Mouse (Mus musculus) kidney, embryonic 15.5 days (tissue): ENCODE results near the gene Lcat. TPM values are rescaled to one million over a fixed set of nuclear protein-coding genes. Genes with fewer than 3 reads are reported as not detected.
A peak's percentile ranks its signal among the peaks of the same experiment; 100 is the strongest.

ENCODE experiments used
- ATAC-seq: fragments of 200-750 bp; cut with Nextera tagmentation; replicated peaks from 2 replicates; pipeline ENCODE4 v1.8.0; 2017; ENCODE audit warnings: moderate TSS enrichment; ENCODE audit not compliant: low FRiP score
- H3K27ac ChIP-seq: fragments of 300-500 bp; sonication (generic); 2 replicates; pipeline ENCODE4 v1.5.1; 2015; ENCODE audit warnings: mild to moderate bottlenecking, inconsistent platforms
- H3K27me3 ChIP-seq: fragments of 300-500 bp; sonication (generic); 2 replicates; pipeline ENCODE4 v1.6.1; 2015; ENCODE audit warnings: inconsistent platforms
- H3K36me3 ChIP-seq: fragments of 300-500 bp; sonication (generic); 2 replicates; pipeline ENCODE4 v1.6.1; 2015; ENCODE audit warnings: inconsistent platforms
- H3K4me1 ChIP-seq: fragments of 300-500 bp; sonication (generic); 2 replicates; pipeline ENCODE4 v1.6.1; 2015; ENCODE audit warnings: inconsistent platforms
- H3K4me2 ChIP-seq: fragments of 300-500 bp; sonication (generic); 2 replicates; pipeline ENCODE4 v1.6.1; 2015; ENCODE audit warnings: moderate library complexity, mild to moderate bottlenecking, inconsistent platforms
- H3K4me3 ChIP-seq: fragments of 300-500 bp; sonication (generic); replicated peaks from 2 replicates; pipeline ENCODE4 v1.5.1; 2015; ENCODE audit warnings: mild to moderate bottlenecking, inconsistent platforms
- H3K9ac ChIP-seq: fragments of 300-500 bp; sonication (generic); 2 replicates; pipeline ENCODE4 v1.6.1; 2015; ENCODE audit warnings: mild to moderate bottlenecking, inconsistent platforms
- H3K9me3 ChIP-seq: fragments of 300-500 bp; sonication (generic); replicated peaks from 2 replicates; pipeline ENCODE4 v1.6.1; 2016; ENCODE audit warnings: inconsistent platforms
- WGBS: fragments of 180-500 bp; shearing (Covaris S2); methylation state at CpG from one replicate; pipeline ENCODE4 v1.1.7; 2015; ENCODE audit warnings: mixed read lengths; 5-methylcytosine and 5-hydroxymethylcytosine counted together
- polyA plus RNA-seq: library from polyadenylated mRNA; unstranded; fragments of >200 nt; fragmentation: Nextera tagmentation; extraction: Ambion mirVana; gene quantifications from 2 replicates; pipeline ENCODE4 v1.2.1, GENCODE M21; 2015

Gene Lcat
- polyA plus RNA-seq, 1 experiment from 2014 or later: 2.8 TPM

GRCm38 (mm10) chr8:105938306-105938669 lies 4.9 kb downstream of the Lcat start, which contains the start of gene Psmb10:
Gene Psmb10, minus strand, starts transcription at chr8:105938444.
- WGBS: 14% methylated on average over 4 of the region's 4 CpGs
- no peaks in the 10 kb centered on the region for H3K9me3 ChIP-seq
- peak within 1 kb of the TSS; percentile 91 for H3K27ac ChIP-seq
- H3K4me1 ChIP-seq: peaks cover 22% of the 10 kb centered on the region
- no peaks in the 10 kb centered on the region for H3K27me3 ChIP-seq
- peak within 1 kb of the TSS; percentile 68 for H3K9ac ChIP-seq
- H3K36me3 ChIP-seq: peaks cover 15% of the 10 kb centered on the region
- ATAC-seq: no peak
- H3K4me3 ChIP-seq: peak within 1 kb of the TSS; percentile 92
- H3K4me2 ChIP-seq: peak within 1 kb of the TSS; percentile 97

- peaks cover 22% of the 10 kb centered on the region for H3K4me1 ChIP-seq
- no peaks in the 10 kb centered on the region for H3K9me3 ChIP-seq
- H3K4me3 ChIP-seq: peak overlapping the region; percentile 92
- H3K4me2 ChIP-seq: peak overlapping the region; percentile 97
- no peak; the same call in none of the 2 replicates for ATAC-seq
- WGBS: under 1% methylated on average over 33 of the region's 33 CpGs
- H3K9ac ChIP-seq: peak overlapping the region; percentile 68
- no peaks in the 10 kb centered on the region for H3K27me3 ChIP-seq
- H3K36me3 ChIP-seq: peaks cover 17% of the 10 kb centered on the region
- peak overlapping the region; percentile 91 for H3K27ac ChIP-seq
These were observed 5.5 kb downstream of the Lcat start for GRCm38 (mm10) chr8:105937496-105938305.

DNA sequence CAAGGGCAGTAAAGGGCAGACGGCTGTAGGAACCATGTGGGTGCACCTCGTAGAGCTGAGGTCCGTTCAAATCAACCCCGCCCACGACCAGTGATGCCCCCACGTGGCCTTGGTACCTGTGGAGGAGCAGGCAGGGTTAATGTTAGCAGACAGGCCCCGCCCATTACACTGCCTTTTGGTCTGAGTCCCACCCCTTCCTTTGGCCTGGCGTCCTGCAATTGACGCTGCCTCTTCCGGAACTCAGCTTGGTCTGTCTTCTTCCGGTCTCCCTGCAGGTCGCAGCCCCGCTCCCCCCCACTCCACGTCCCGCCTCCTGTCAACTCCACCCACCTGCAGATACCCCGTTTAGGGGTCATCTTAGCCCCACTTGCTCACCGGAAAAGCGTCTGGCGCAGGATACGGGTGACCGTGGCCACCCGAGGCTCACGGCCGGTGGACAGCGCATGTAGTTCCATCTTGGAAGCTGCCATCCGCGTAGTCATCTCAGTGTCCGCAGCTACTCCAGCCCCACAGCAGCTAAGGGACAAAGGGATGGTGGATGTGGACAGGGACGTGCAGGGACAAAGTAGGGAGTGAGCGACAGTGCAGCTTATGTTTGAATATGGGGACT lies 6.2 kb downstream of the Lcat start:
- Histone ChIP-seq H3K27me3 (no peaks in the 10 kb centered on the region), H3K27ac (peak overlapping the region; percentile 91), H3K36me3 (peaks cover 23% of the 10 kb centered on the region), H3K4me1 (peaks cover 22% of the 10 kb centered on the region), H3K4me2 (peak overlapping the region; percentile 97), H3K4me3 (peak overlapping the region; percentile 92), H3K9me3 (no peaks in the 10 kb centered on the region), H3K9ac (peak overlapping the region; percentile 68)
- under 1% methylated on average over 30 of the region's 30 CpGs for WGBS
- ATAC-seq: peak; percentile 92

DNA sequence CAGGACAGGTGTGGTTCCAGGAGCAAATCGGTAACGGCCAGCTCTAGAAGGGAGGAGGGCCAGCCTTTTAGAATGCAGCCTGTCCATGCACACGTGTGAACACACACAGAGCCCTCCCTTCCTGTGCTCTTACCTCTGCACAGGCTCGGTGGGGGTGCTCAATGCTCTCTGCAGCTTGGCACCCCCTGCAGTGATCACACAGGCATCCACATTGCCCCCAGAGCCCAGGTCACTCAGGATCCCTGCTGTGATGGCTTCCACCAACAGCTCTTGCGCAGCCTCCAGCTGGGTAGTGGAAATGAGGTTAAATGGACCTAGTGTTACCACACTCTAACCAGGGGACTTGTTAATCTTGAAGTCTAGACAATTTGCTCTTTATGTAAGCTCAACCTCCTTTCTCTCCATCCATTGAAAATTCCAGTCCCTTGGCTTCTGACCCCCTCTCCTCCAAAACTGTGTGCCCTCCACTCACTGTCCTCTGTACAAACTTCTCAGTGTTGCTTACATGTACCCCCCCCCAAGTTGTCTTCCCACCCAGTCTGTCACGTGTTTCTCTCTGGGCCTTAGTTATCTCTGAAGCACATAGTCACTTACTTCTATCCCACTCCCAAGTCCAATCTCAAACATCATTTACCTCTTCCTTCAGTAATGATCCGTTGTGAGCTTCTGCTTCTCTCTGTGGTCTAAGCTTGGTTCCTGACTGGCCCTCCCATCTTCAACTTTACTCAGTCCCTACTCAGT lies 7.1 kb downstream of the Lcat start:
- H3K4me3 ChIP-seq: peak overlapping the region; percentile 92
- H3K36me3 ChIP-seq: peaks cover 26% of the 10 kb centered on the region
- 28% methylated on average over 7 of the region's 7 CpGs for WGBS
- H3K27ac ChIP-seq: peak overlapping the region; percentile 91
- H3K27me3 ChIP-seq: no peaks in the 10 kb centered on the region
- no peak for ATAC-seq
- H3K9me3 ChIP-seq: no peaks in the 10 kb centered on the region
- peaks cover 22% of the 10 kb centered on the region for H3K4me1 ChIP-seq
- H3K4me2 ChIP-seq: peak overlapping the region; percentile 97
- peak overlapping the region; percentile 68 for H3K9ac ChIP-seq

GRCm38 (mm10) chr8:105935105-105935504 lies 8.1 kb downstream of the Lcat start:
- Histone ChIP-seq H3K9ac (no peak overlapping the region), H3K4me1 (peaks cover 22% of the 10 kb centered on the region), H3K27me3 (no peaks in the 10 kb centered on the region), H3K36me3 (peaks cover 30% of the 10 kb centered on the region), H3K9me3 (no peaks in the 10 kb centered on the region), H3K4me3 (no peak overlapping the region), H3K27ac (no peak overlapping the region), H3K4me2 (no peak overlapping the region)
- 83% methylated on average over 6 of the region's 6 CpGs for WGBS
- no peak for ATAC-seq

- ATAC-seq: no peak
- no peaks in the 10 kb centered on the region for H3K9me3 ChIP-seq
- H3K27me3 ChIP-seq: no peaks in the 10 kb centered on the region
- H3K4me2 ChIP-seq: no peak within 1 kb of the TSS
- no peak within 1 kb of the TSS for H3K9ac ChIP-seq
- H3K36me3 ChIP-seq: peaks cover 39% of the 10 kb centered on the region
- H3K4me3 ChIP-seq: no peak within 1 kb of the TSS
- 97% methylated on average over 2 of the region's 2 CpGs for WGBS
- no peak within 1 kb of the TSS for H3K27ac ChIP-seq
- H3K4me1 ChIP-seq: peaks cover 22% of the 10 kb centered on the region
These were observed 9.4 kb downstream of the Lcat start, which contains the start of gene Ctrl for GRCm38 (mm10) chr8:105933762-105934161. Gene Ctrl, minus strand, starts transcription at chr8:105933862.

DNA sequence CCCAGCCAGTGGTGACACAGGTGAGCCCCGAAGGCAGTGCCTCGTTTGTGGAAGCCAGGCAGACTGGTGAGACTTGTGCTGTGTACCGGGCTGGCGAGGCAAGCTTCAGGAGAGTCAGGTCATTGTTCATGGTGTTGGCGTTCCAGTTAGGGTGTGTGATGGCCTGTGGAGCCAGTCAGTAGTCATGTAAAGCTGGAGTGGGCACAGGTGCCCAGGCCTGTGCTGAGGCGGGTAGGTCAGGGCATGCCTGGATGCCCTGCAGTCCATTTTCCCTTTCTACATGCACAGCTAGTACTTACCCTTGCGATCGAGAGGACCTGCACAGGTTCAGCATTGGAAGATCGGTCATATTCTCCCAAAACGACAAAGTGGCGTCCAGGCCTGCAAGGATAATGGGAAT lies 10.7 kb downstream of the Lcat start:
- 88% methylated on average over 11 of the region's 11 CpGs for WGBS

DNA sequence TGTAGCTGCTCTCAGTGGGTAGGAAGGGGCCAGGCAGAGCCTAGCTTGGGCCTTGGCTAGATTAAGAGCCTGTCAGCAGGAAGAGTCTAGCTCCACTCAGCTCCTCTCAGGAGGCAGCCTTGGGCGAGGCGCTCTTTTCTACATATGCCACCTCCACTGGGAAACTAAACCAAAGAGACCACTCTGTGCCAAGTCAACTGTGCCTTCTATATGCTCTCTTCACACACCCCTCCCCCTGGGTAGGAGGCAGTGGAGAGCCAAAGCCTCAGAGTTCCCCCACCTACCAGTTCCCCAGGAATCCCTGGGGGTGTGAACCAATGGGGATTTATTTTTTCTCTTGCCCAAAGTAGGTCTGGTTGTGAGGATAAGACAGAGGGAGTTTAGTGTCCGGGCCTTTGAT lies 11.9 kb downstream of the Lcat start:
- Histone ChIP-seq H3K4me3 (no peak overlapping the region), H3K9ac (no peak overlapping the region), H3K4me1 (peaks cover 7% of the 10 kb centered on the region), H3K27ac (no peak overlapping the region), H3K27me3 (no peaks in the 10 kb centered on the region), H3K36me3 (peaks cover 48% of the 10 kb centered on the region), H3K4me2 (no peak overlapping the region), H3K9me3 (no peaks in the 10 kb centered on the region)
- 93% methylated on average over 3 of the region's 3 CpGs for WGBS
- no peak for ATAC-seq

More for the DNA sequence above, 10.7 kb downstream of the Lcat start:
- no peak overlapping the region for H3K4me3 ChIP-seq
- H3K36me3 ChIP-seq: peaks cover 41% of the 10 kb centered on the region
- H3K27ac ChIP-seq: no peak overlapping the region
- H3K4me2 ChIP-seq: no peak overlapping the region
- no peaks in the 10 kb centered on the region for H3K27me3 ChIP-seq
- no peaks in the 10 kb centered on the region for H3K9me3 ChIP-seq
- ATAC-seq: no peak
- H3K9ac ChIP-seq: no peak overlapping the region
- H3K4me1 ChIP-seq: peaks cover 12% of the 10 kb centered on the region

DNA sequence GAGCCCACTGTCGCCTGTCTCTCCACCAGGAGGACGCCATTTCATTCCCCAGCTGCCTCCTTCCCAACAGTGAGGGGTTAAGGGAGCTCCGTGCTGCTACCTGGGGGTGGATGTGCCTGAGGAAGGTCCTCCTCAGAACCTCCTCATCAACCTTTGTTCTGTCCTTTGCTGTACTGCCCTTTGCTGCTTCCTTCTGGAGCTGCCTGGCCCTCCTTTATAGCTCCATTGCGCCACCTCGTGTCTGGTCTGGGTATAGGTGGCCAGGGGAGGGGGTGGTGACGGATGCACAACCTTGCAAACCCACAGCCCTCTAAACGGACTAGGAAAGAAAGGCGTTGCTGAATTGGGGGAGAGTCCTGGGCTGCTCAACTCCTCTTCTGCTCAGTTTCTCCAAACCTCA lies 12.6 kb downstream of the Lcat start:
- H3K27ac ChIP-seq: no peak overlapping the region
- 25% methylated on average over 8 of the region's 8 CpGs for WGBS
- H3K9me3 ChIP-seq: no peaks in the 10 kb centered on the region
- H3K36me3 ChIP-seq: peaks cover 54% of the 10 kb centered on the region
- H3K9ac ChIP-seq: no peak overlapping the region
- no peak overlapping the region for H3K4me3 ChIP-seq
- H3K4me1 ChIP-seq: peaks cover 1% of the 10 kb centered on the region; the same call in 1 of the 2 replicates
- ATAC-seq: peak; percentile 31; the same call in 1 of the 2 replicates
- H3K27me3 ChIP-seq: no peaks in the 10 kb centered on the region
- no peak overlapping the region for H3K4me2 ChIP-seq

DNA sequence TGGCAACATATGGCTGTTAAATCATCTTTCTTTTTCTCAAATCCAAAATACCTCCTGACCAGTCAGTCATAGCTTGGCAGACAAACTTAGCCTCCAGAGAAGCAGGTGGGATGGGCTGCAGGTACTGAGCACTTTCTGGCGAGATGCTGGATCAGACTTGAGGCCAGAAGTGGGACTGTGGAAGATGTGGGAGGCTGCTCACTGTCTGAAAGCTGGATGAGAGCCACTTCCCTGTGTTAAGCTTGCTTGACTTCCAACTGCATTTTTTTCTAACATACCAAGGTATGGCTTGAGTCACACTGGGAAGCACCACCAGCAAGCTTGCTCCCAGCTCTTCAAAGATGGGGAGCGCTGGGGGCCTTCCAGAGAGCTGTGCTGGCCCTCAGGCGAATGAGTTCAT lies 18.1 kb downstream of the Lcat start:
- Histone ChIP-seq H3K4me1 (no peaks in the 10 kb centered on the region), H3K9ac (no peak overlapping the region), H3K36me3 (peaks cover 34% of the 10 kb centered on the region), H3K4me2 (no peak overlapping the region), H3K4me3 (no peak overlapping the region), H3K27me3 (no peaks in the 10 kb centered on the region), H3K9me3 (no peaks in the 10 kb centered on the region), H3K27ac (no peak overlapping the region)
- ATAC-seq: no peak
- 73% methylated on average over 3 of the region's 3 CpGs for WGBS

- H3K4me1 ChIP-seq: no peaks in the 10 kb centered on the region
- 84% methylated on average over 3 of the region's 3 CpGs for WGBS
- no peak overlapping the region for H3K4me3 ChIP-seq
- ATAC-seq: no peak
- no peak overlapping the region for H3K4me2 ChIP-seq
- no peaks in the 10 kb centered on the region for H3K27me3 ChIP-seq
- H3K36me3 ChIP-seq: peaks cover 48% of the 10 kb centered on the region
- no peak overlapping the region for H3K9ac ChIP-seq
- H3K9me3 ChIP-seq: no peaks in the 10 kb centered on the region
- no peak overlapping the region for H3K27ac ChIP-seq
These were observed 23.8 kb downstream of the Lcat start for GRCm38 (mm10) chr8:105919390-105919789.
